Mouse (Mus musculus) kidney, adult 2 months (tissue): ENCODE data around the gene Noto.
A peak's percentile ranks its signal among the peaks of the same experiment; 100 is the strongest.

ENCODE experiments used
- CTCF ChIP-seq: fragments of 200-500 bp; conservative IDR thresholded peaks from 2 replicates; pipeline ENCODE4 v1.5.1; 2011; ENCODE audit warnings: low read depth, mild to moderate bottlenecking, control low read depth, low read length, moderate library complexity, mixed read lengths; ENCODE audit not compliant: insufficient read depth, insufficient read length
- POLR2A ChIP-seq: fragments of 200-500 bp; IDR thresholded peaks from one replicate; pipeline ENCODE4 v1.6.1; 2011; ENCODE audit warnings: low read depth, low read length, control low read depth

DNA sequence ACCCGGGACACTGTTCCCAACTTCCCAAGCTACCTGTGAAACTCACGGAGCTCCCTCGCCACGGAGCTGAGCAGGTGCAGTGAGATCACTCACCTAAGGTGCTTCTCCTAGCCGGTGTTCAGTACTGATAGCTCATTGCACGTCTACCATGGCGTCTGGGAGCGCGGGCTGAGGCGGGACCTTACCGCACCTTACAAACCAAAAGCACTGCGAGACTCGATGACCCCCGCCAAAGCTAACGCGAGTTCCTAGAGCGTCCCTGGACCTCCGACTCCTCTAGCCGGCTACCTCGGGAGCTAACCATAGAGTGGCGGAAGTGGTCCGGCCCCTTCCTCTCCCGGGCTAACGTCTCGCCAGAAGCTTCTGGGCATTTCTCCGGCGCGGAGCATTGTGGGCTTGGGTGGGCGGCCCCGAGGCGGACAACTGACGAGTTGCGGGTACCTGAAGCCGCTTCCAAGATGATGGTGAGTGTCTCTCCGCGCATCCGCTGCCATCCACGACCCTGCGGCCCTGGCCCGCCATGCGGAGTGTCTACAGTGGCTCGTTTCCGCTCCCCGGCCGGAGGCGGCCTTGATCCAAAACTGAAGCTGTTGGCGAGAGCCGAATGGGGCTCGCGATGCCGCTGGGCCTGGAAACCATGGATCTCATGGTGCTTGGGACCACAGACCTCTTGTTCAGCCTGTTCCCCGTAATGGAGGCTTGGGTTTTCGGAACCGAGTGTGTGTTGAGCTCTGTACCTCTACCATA is 28.2 kb downstream of the Noto start, which contains the start of gene Pradc1:
- no peak for TF ChIP-seq CTCF
- TF ChIP-seq POLR2A, result peak; percentile 47
